Mouse (Mus musculus) forebrain, postnatal 0 days (tissue): Measurements from ENCODE around the gene Epha3. TPM values are rescaled to one million over a fixed set of nuclear protein-coding genes. Genes with fewer than 3 reads are reported as not detected.
A peak's percentile ranks its signal among the peaks of the same experiment; 100 is the strongest.

ENCODE experiments used
- ATAC-seq: fragments of 200-750 bp; cut with Nextera tagmentation; 2 replicates; pipeline ENCODE4 v1.8.0; 2017; ENCODE audit warnings: mild to moderate bottlenecking, moderate library complexity
- DNase-seq: peaks from one replicate; pipeline ENCODE4 v3.0.0-alpha.2; 2015
- H3K27ac ChIP-seq: fragments of 300-500 bp; sonication (generic); 2 replicates; pipeline ENCODE4 v1.5.1; 2014; ENCODE audit warnings: low read depth, mild to moderate bottlenecking, antibody characterized with exemption, low read length, moderate library complexity, mixed read lengths
- H3K27me3 ChIP-seq: fragments of 300-500 bp; sonication (generic); 2 replicates; pipeline ENCODE4 v1.6.1; 2014; ENCODE audit warnings: mild to moderate bottlenecking, low read length, mixed read lengths; ENCODE audit not compliant: insufficient read depth
- H3K36me3 ChIP-seq: fragments of 300-500 bp; sonication (generic); 2 replicates; pipeline ENCODE4 v1.6.1; 2014; ENCODE audit warnings: mild to moderate bottlenecking, moderate library complexity; ENCODE audit not compliant: insufficient read depth
- H3K4me1 ChIP-seq: fragments of 300-500 bp; sonication (generic); 2 replicates; pipeline ENCODE4 v1.6.1; 2014; ENCODE audit warnings: antibody characterized with exemption; ENCODE audit not compliant: insufficient read depth
- H3K4me2 ChIP-seq: fragments of 300-500 bp; sonication (generic); 2 replicates; pipeline ENCODE4 v1.6.1; 2014; ENCODE audit warnings: low read depth, mild to moderate bottlenecking, moderate library complexity
- H3K4me3 ChIP-seq: fragments of 300-500 bp; sonication (generic); 2 replicates; pipeline ENCODE4 v1.5.1; 2014; ENCODE audit warnings: low read depth, low read length, mixed read lengths
- H3K9ac ChIP-seq: fragments of 300-500 bp; sonication (generic); 2 replicates; pipeline ENCODE4 v1.6.1; 2014; ENCODE audit warnings: mild to moderate bottlenecking
- H3K9me3 ChIP-seq: fragments of 300-500 bp; sonication (generic); 2 replicates; pipeline ENCODE4 v1.6.1; 2016; ENCODE audit warnings: low read length
- CTCF ChIP-seq: sonication (generic); IDR thresholded peaks from 2 replicates; pipeline ENCODE4 v1.5.1; 2016; ENCODE audit warnings: antibody characterized with exemption, control low read depth, low read depth
- WGBS: fragments of 180-500 bp; shearing (Covaris S2); extraction: QIAGEN DNeasy Blood & Tissue Kit; methylation state at CpG from one replicate; pipeline ENCODE4 v1.1.7; 2014; 5-methylcytosine and 5-hydroxymethylcytosine counted together
- polyA plus RNA-seq: library from polyadenylated mRNA; unstranded; fragments of >200 nt; fragmentation: Nextera tagmentation; extraction: Ambion mirVana; gene quantifications from 2 replicates; pipeline ENCODE4 v1.2.1, GENCODE M21; 2015
- total RNA-seq: library from RNA; depleted of rRNA; stranded (reverse); fragments of >200 nt; gene quantifications from 2 replicates; pipeline ENCODE4 v1.2.3, GENCODE M21; 2014

Gene Epha3
- total and polyA plus RNA-seq, 2 experiments from 2014 or later, result 25.4 to 47.1 TPM

DNA sequence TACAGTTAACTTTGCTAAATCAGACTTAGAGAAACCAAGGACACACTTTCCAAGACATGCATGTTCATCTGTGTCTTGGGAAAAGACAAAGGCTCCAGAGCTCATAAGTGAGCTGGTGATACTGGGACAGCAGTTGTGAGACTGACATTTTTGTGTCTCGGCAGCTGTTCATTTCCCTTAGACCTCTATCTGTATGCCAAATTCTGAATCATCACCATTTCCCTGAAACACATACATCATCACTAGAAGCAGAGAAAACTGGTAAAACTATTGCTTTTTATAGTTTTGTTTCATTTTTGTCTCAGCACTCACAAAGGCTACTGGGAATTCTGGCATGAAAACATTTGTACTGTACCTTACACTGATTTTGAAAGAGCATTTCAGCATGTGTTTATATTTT lies 70.2 kb downstream of the Epha3 start:
- no peak overlapping the region for H3K9ac ChIP-seq

DNA sequence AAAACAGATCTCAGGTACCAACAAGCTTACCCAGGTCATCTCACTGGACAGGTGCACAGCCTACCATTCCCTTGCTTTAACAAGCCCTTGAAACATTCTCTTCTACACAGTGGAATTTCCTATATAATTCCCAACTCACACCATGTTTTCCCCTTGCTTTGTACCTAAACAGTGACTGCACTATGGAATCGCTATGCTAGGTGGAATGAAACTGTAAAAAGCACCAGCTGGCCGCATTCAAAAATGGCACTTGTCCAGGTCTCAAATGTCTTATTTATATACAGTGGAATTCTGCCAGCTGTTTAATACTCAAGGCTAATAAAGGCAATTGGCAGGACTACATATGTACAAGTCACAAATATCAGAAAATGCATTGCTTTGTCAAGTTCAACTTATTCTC lies 71.9 kb downstream of the Epha3 start:
- no peak for ATAC-seq
- Histone ChIP-seq H3K4me2 (no peak overlapping the region), H3K27me3 (no peaks in the 10 kb centered on the region), H3K4me3 (no peak overlapping the region), H3K9me3 (no peaks in the 10 kb centered on the region), H3K27ac (no peak overlapping the region), H3K9ac (no peak overlapping the region), H3K36me3 (no peaks in the 10 kb centered on the region), H3K4me1 (peaks cover 5% of the 10 kb centered on the region; the same call in 1 of the 2 replicates)
- no peak for DNase-seq
- no peak for TF ChIP-seq CTCF
- WGBS, result 25% methylated on average over 2 of the region's 2 CpGs

More for the DNA sequence above, 70.2 kb downstream of the Epha3 start:
- H3K4me2 ChIP-seq, result no peak overlapping the region
- H3K4me3 ChIP-seq, result no peak overlapping the region
- no peak overlapping the region for H3K27ac ChIP-seq
- peak; percentile 23; the same call in 1 of the 2 replicates for ATAC-seq
- H3K4me1 ChIP-seq, result peaks cover 5% of the 10 kb centered on the region; the same call in 1 of the 2 replicates
- no peaks in the 10 kb centered on the region for H3K36me3 ChIP-seq
- no peak for DNase-seq
- no peaks in the 10 kb centered on the region for H3K9me3 ChIP-seq
- TF ChIP-seq CTCF, result no peak
- H3K27me3 ChIP-seq, result no peaks in the 10 kb centered on the region
- 47% methylated on average over 1 of the region's 1 CpGs for WGBS

DNA sequence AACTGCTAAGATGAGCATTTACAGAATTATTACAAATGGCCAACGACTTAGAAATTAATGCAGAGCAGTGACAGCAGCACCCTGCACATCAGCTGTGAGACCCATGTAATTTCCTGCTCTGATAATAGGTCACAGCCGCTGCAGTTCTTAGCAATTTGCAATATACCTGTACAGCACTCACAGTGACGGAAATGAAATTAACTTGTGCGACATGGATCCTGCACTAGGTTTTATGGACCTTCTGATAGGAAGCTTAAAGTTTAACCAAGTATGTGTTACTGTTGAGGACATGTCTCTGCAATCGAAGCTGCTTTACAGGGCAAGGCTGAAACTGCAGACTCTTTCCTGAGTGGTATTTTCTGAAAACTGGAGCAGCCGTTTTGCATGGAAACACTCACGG lies 80.4 kb downstream of the Epha3 start:
- no peaks in the 10 kb centered on the region for H3K9me3 ChIP-seq
- no peaks in the 10 kb centered on the region for H3K27me3 ChIP-seq
- WGBS, result 83% methylated on average over 7 of the region's 7 CpGs
- no peak for TF ChIP-seq CTCF
- H3K9ac ChIP-seq, result no peak overlapping the region
- ATAC-seq, result no peak
- H3K4me3 ChIP-seq, result no peak overlapping the region
- H3K36me3 ChIP-seq, result no peaks in the 10 kb centered on the region
- H3K4me2 ChIP-seq, result no peak overlapping the region
- no peak for DNase-seq
- H3K27ac ChIP-seq, result no peak overlapping the region
- H3K4me1 ChIP-seq, result 0 out of 2 replicates have a peak, but pooled peaks cover 5% of the 10 kb centered on the region

DNA sequence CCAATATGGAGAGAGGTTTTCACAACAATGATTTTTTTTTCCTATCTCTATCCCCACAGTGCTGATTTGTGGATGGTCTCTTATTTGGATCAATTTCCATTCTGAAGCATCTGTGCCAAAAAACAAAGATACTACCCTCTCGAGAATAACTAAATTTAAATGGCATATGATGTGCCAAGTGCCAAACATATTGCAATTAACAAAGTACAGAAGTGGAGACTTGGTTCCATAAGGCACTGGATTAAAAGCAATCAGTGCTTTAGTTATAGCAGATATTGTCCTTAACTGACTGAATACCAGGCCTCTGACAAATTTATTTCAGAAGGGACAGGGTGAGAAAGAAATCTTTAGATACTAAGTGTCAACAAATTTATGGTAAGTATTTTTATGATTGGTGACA lies 81.9 kb downstream of the Epha3 start:
- DNase-seq (peak; percentile 26), ATAC-seq (no peak)
- Histone ChIP-seq H3K9ac (no peak overlapping the region), H3K27me3 (no peaks in the 10 kb centered on the region), H3K4me1 (0 out of 2 replicates have a peak, but pooled peaks cover 5% of the 10 kb centered on the region), H3K27ac (no peak overlapping the region), H3K4me2 (no peak overlapping the region), H3K9me3 (no peaks in the 10 kb centered on the region), H3K36me3 (no peaks in the 10 kb centered on the region), H3K4me3 (no peak overlapping the region)
- WGBS, result 38% methylated on average over 1 of the region's 1 CpGs
- no peak for TF ChIP-seq CTCF

DNA sequence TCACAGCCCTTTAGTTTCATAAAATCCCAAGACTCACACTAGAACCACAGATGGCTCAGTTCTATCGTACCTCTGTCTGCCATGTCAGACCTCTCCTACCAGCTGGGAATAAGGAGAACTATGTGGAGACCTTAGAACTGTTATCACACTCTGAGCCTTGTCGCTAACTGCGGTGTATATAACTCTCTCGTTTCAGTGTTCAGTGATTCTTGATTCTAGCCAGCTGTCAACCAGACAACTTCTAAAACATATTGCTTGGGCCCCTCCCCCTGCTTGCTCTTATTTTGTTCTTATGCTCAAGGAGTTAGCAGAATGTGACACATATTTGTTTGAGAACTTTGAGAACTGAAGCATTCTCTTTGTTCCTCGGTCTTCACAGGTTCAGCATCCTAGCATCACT lies 83.8 kb downstream of the Epha3 start:
- no peak for DNase-seq
- H3K4me2 ChIP-seq, result no peak overlapping the region

DNA sequence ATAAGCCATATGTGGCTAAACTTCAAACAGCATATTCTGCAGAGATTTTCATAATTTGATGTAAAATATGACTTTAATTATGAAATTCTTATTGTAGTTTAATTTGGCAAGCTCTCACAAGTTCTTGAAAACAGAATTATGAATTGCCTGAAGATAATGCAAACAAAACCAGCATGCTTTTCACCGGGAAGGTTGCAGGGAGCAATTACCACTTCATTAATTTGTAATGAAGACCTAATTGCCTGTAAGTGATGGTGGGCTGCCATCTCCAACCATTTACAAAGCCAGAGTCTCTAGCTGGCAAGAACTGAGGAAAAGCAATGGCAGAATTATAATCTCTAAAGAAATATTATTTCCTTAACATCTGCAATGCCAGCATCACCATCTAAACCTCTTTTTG lies 86.2 kb downstream of the Epha3 start:
- ATAC-seq, result no peak
- no peak for TF ChIP-seq CTCF
- DNase-seq, result no peak

More for the DNA sequence above, 83.8 kb downstream of the Epha3 start:
- 65% methylated on average over 5 of the region's 5 CpGs for WGBS
- H3K9ac ChIP-seq, result no peak overlapping the region
- H3K9me3 ChIP-seq, result no peaks in the 10 kb centered on the region
- H3K27me3 ChIP-seq, result no peaks in the 10 kb centered on the region
- no peak overlapping the region for H3K27ac ChIP-seq
- ATAC-seq, result no peak
- H3K4me3 ChIP-seq, result no peak overlapping the region
- no peaks in the 10 kb centered on the region for H3K36me3 ChIP-seq
- H3K4me1 ChIP-seq, result 0 out of 2 replicates have a peak, but pooled peaks cover 5% of the 10 kb centered on the region
- no peak for TF ChIP-seq CTCF

DNA sequence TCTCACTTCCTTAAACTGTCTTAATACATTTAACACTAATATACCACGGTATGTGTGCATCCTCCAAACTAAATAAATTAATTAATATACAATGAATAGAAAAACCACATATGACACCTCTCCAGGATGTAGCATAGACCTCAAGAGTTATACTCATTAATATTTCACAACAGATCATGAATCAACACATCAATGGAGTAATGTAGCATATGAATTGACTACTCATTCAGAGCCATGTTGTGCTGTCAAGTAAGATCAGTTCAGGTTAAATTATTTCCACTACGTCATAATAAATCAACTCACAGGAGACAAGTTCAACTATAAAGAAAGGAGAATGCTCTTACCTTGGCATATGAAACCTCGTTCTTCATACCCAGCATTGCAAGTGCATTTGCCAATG lies 91.4 kb downstream of the Epha3 start:
- Histone ChIP-seq H3K4me2 (no peak overlapping the region), H3K27me3 (no peaks in the 10 kb centered on the region), H3K4me3 (no peak overlapping the region), H3K9me3 (no peaks in the 10 kb centered on the region), H3K36me3 (no peaks in the 10 kb centered on the region), H3K9ac (no peak overlapping the region), H3K4me1 (no peaks in the 10 kb centered on the region), H3K27ac (no peak overlapping the region)
- no peak for TF ChIP-seq CTCF
- no peak for ATAC-seq
- WGBS, result 96% methylated on average over 3 of the region's 3 CpGs
- no peak for DNase-seq

More for the DNA sequence above, 86.2 kb downstream of the Epha3 start:
- H3K36me3 ChIP-seq, result no peaks in the 10 kb centered on the region
- H3K9ac ChIP-seq, result no peak overlapping the region
- no peak overlapping the region for H3K4me2 ChIP-seq
- H3K4me3 ChIP-seq, result no peak overlapping the region
- H3K9me3 ChIP-seq, result no peaks in the 10 kb centered on the region
- H3K4me1 ChIP-seq, result 0 out of 2 replicates have a peak, but pooled peaks cover 5% of the 10 kb centered on the region
- H3K27ac ChIP-seq, result no peak overlapping the region
- WGBS, result 8% methylated on average over 1 of the region's 1 CpGs
- H3K27me3 ChIP-seq, result no peaks in the 10 kb centered on the region
